Mouse (Mus musculus): ENCODE measurements around the gene Nacc2.

Nacc2 gene

GRCm38 (mm10) chr2:26011420-26011819, 111.6 kb downstream of the Nacc2 start:
- no peak for DNase-seq (ENCODE audit: low spot score in 2 of 2)
